Mouse (Mus musculus) bone marrow, adult 2 months (tissue): ENCODE results near the gene Il20. TPM values are rescaled to one million over a fixed set of nuclear protein-coding genes. Genes with fewer than 3 reads are reported as not detected.

ENCODE experiments used
- H3K27ac ChIP-seq: fragments of 200-500 bp; 2 replicates; pipeline ENCODE4 v1.5.1; 2012; ENCODE audit warnings: low read depth, mild to moderate bottlenecking, control low read depth, inconsistent platforms, low read length; ENCODE audit not compliant: control insufficient read depth, poor library complexity, insufficient read depth
- H3K4me1 ChIP-seq: fragments of 200-500 bp; 2 replicates; pipeline ENCODE4 v1.6.1; 2011; ENCODE audit warnings: low read length; ENCODE audit not compliant: control insufficient read depth, insufficient read depth
- H3K4me3 ChIP-seq: fragments of 200-500 bp; replicated peaks from 2 replicates; pipeline ENCODE3; 2011; ENCODE audit warnings: mild to moderate bottlenecking, low read depth, low read length, control low read depth; ENCODE audit not compliant: control insufficient read depth
- CTCF ChIP-seq: fragments of 200-500 bp; IDR thresholded peaks from 2 replicates; pipeline ENCODE4 v1.5.1; 2011; ENCODE audit warnings: low read length, control low read depth; ENCODE audit not compliant: control insufficient read depth, insufficient read depth
- POLR2A ChIP-seq: fragments of 200-500 bp; IDR thresholded peaks from 2 replicates; pipeline ENCODE4 v1.6.1; 2011; ENCODE audit warnings: low read depth, mild to moderate bottlenecking, control low read depth, low read length, borderline replicate concordance; ENCODE audit not compliant: control insufficient read depth
- WGBS: fragments of 180-500 bp; shearing (Covaris S2); methylation state at CpG from one replicate; pipeline ENCODE4 v1.1.7; 2018; 5-methylcytosine and 5-hydroxymethylcytosine counted together
- polyA plus RNA-seq: library from polyadenylated mRNA; stranded (reverse); fragments of >200 nt; gene quantifications from 2 replicates; pipeline ENCODE4 v1.2.4, GENCODE M21; 2011; ENCODE audit warnings: low replicate concordance; ENCODE audit not compliant: missing spikeins, insufficient read depth, insufficient read length

Il20 gene
- polyA plus RNA-seq, 1 experiment, result not detected

GRCm38 (mm10) chr1:130918323-130918980 is 7.2 kb upstream of the Il20 start:
- Histone ChIP-seq H3K4me3 (no peak overlapping the region), H3K4me1 (no peaks in the 10 kb centered on the region), H3K27ac (no peak overlapping the region)
- TF ChIP-seq POLR2A (no peak), CTCF (no peak)
- 9% methylated on average over 1 of the region's 1 CpGs for WGBS

- no peak for TF ChIP-seq POLR2A
- no peak for TF ChIP-seq CTCF
- H3K27ac ChIP-seq, result no peak overlapping the region
- H3K4me1 ChIP-seq, result no peaks in the 10 kb centered on the region; the same call in 1 of the 2 replicates
- H3K4me3 ChIP-seq, result no peak overlapping the region
- 70% methylated on average over 7 of the region's 7 CpGs for WGBS
Measured at GRCm38 (mm10) chr1:130902505-130902904, 8.7 kb downstream of the Il20 start.

- TF ChIP-seq CTCF (no peak), POLR2A (no peak)
- WGBS, result 81% methylated on average over 6 of the region's 6 CpGs
- Histone ChIP-seq H3K27ac (no peak overlapping the region), H3K4me3 (no peak overlapping the region), H3K4me1 (no peaks in the 10 kb centered on the region; the same call in 1 of the 2 replicates)
Measured at GRCm38 (mm10) chr1:130894468-130894867, 16.8 kb downstream of the Il20 start.

- TF ChIP-seq CTCF (no peak), POLR2A (no peak)
- Histone ChIP-seq H3K27ac (no peak overlapping the region), H3K4me1 (no peaks in the 10 kb centered on the region), H3K4me3 (no peak overlapping the region)
- 63% methylated on average over 9 of the region's 9 CpGs for WGBS
Measured at GRCm38 (mm10) chr1:130893329-130894040, 17.8 kb downstream of the Il20 start.

GRCm38 (mm10) chr1:130892446-130892845 is 18.8 kb downstream of the Il20 start:
- WGBS, result 53% methylated on average over 1 of the region's 1 CpGs
- Histone ChIP-seq H3K4me3 (no peak overlapping the region), H3K4me1 (no peaks in the 10 kb centered on the region), H3K27ac (no peak overlapping the region)
- no peak for TF ChIP-seq POLR2A
- no peak for TF ChIP-seq CTCF

- no peak within 1 kb of the TSS for H3K27ac ChIP-seq
- H3K4me1 ChIP-seq, result no peaks in the 10 kb centered on the region
- TF ChIP-seq CTCF (no peak), POLR2A (no peak)
- no peak within 1 kb of the TSS for H3K4me3 ChIP-seq
Measured at GRCm38 (mm10) chr1:130887354-130887753, 23.9 kb downstream of the Il20 start, which contains the start of gene Il24. Gene Il24 (minus strand): TSS chr1:130887454.

GRCm38 (mm10) chr1:130883146-130883545 is 28.1 kb downstream of the Il20 start:
- Histone ChIP-seq H3K27ac (no peak overlapping the region), H3K4me1 (no peaks in the 10 kb centered on the region), H3K4me3 (no peak overlapping the region)
- no peak for TF ChIP-seq POLR2A
- TF ChIP-seq CTCF, result no peak
- WGBS, result 82% methylated on average over 4 of the region's 4 CpGs

GRCm38 (mm10) chr1:130879927-130880326 is 31.3 kb downstream of the Il20 start:
- WGBS, result 81% methylated on average over 7 of the region's 7 CpGs
- H3K4me3 ChIP-seq, result no peak overlapping the region
- no peak overlapping the region for H3K27ac ChIP-seq
- no peaks in the 10 kb centered on the region for H3K4me1 ChIP-seq
- TF ChIP-seq CTCF (no peak), POLR2A (no peak)
